Mouse (Mus musculus): Measurements from ENCODE around the gene Gfod1. TPM values are rescaled to one million over a fixed set of nuclear protein-coding genes. Genes with fewer than 3 reads are reported as not detected.

Gene Gfod1
- polyA plus RNA-seq, 1 experiment from 2014 or later: 2.4 TPM

DNA sequence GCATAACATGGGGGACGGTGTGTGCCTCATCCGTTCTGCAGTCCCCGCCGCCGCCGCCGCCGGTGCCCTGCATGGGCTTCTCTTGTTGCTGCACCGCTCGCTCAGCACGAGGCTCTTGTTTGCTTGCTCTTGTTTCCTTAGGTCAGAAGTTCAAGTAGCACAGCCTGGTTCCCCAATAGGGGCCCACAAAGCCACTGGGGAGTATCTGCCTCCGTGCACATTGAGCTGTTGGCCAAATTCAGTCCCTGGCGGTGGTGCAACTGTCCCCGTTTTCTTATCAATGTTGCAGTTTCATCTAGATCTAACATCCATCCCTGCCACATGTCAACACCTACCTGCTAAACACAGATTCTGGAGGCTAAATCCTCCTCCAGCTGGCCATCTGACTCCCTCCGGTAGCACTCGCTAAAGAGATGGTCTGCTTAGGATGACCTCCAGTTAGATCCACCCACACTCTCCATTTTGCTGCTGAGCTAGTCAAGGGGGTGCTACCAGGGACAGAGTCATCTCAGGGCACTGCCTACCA is 95.0 kb downstream of the Gfod1 start:
- H3K27ac ChIP-seq (replicated peaks): no peak overlapping the region
- ATAC-seq (ENCODE audit: low FRiP score, low read depth): no peak
- H3K4me2 ChIP-seq: no peak overlapping the region
- H3K9me3 ChIP-seq: no peaks in the 10 kb centered on the region
- H3K9ac ChIP-seq: no peak overlapping the region
- 30% methylated on average over 16 of the region's 16 CpGs for WGBS
- H3K4me1 ChIP-seq (replicated peaks): peaks cover 13% of the 10 kb centered on the region
- H3K36me3 ChIP-seq: no peaks in the 10 kb centered on the region
- no peak overlapping the region for H3K4me3 ChIP-seq
- no peaks in the 10 kb centered on the region for H3K27me3 ChIP-seq

DNA sequence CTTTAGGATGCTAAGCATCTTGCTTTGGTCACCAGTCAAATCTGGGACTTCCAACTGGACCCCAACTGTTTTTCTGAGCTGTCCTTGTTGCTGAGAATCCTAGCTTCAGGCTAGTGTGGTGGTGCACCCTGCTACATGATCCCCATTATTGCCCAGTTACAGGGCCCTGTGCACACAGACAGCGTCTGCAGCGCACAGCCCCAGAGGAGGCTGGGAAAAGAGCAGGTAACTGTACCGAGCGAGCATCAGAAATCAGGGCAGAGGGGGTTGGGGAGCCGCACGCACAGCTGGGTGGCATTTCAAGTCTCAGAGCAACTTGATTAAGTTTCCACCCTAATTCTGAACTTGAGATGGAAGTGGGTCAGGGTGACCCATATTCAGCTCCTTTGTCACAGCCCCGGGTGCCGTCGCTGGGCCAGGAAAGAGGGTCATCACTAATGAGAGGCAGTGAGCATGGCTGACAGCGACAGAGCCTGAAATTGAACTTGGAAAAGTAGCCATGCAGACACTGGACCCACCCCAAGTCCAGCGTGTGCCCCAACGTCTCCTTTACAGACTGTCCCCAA is 97.8 kb downstream of the Gfod1 start:
- Histone ChIP-seq H3K9ac (no peak overlapping the region), H3K27me3 (no peaks in the 10 kb centered on the region), H3K27ac (replicated peaks) (no peak overlapping the region), H3K36me3 (no peaks in the 10 kb centered on the region), H3K4me1 (replicated peaks) (peaks cover 11% of the 10 kb centered on the region), H3K4me2 (no peak overlapping the region), H3K9me3 (no peaks in the 10 kb centered on the region), H3K4me3 (no peak overlapping the region)
- peak; percentile 68; the same call in 1 of the 2 replicates for ATAC-seq (ENCODE audit: low FRiP score, low read depth)
- WGBS: 79% methylated on average over 12 of the region's 12 CpGs

DNA sequence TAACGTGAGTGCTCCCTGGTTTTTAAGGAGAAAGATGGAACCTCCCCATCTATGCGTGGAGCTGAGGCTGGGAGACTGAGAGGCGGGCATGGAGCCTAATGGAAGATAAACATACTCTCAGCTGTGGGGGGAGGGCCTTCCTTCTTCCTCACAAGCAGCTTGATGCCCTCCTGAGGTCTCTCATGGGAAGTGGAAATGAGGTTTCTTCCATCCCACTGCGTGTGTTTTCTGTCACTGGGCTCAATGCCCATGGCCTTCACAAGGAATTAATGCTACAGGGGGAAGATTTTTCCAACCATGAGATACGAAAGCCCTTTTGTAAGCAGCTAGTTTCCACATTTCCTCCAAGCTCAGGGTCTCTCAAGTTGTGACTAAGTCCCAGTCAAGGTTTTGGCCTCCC is 100.3 kb downstream of the Gfod1 start:
- H3K27me3 ChIP-seq: no peaks in the 10 kb centered on the region
- no peak overlapping the region for H3K27ac ChIP-seq (replicated peaks)
- no peaks in the 10 kb centered on the region for H3K9me3 ChIP-seq
- ATAC-seq (ENCODE audit: low FRiP score, low read depth): no peak
- 0 out of 2 replicates have a peak, but pooled peaks cover 2% of the 10 kb centered on the region for H3K36me3 ChIP-seq
- H3K4me1 ChIP-seq (replicated peaks): peaks cover under 1% of the 10 kb centered on the region; the same call in 1 of the 2 replicates
- WGBS: 55% methylated on average over 5 of the region's 5 CpGs
- no peak overlapping the region for H3K4me3 ChIP-seq
- no peak overlapping the region for H3K4me2 ChIP-seq
- H3K9ac ChIP-seq: no peak overlapping the region

DNA sequence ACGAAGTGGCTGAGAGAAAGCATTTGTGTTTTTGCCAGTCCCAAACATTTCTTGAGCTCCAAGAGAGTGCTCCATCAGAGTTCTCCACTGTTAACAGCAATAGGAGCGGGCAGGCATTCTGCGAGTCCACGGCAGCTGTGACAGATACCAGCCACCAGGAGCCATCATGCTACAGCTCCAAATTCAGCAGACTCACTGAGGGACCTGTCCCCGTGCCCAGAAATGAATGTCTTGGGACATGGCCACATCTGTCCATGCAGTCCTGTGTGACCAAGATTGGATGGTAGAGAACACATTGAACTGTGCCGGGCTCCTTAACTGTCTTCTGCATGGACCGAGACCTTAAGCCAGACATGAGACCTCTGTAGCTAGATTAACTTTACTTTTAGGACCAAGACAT is 100.7 kb downstream of the Gfod1 start:
- Histone ChIP-seq H3K36me3 (0 out of 2 replicates have a peak, but pooled peaks cover 2% of the 10 kb centered on the region), H3K9ac (no peak overlapping the region), H3K27ac (replicated peaks) (no peak overlapping the region), H3K4me2 (no peak overlapping the region), H3K9me3 (no peaks in the 10 kb centered on the region), H3K4me3 (no peak overlapping the region), H3K4me1 (replicated peaks) (no peaks in the 10 kb centered on the region), H3K27me3 (no peaks in the 10 kb centered on the region)
- ATAC-seq (ENCODE audit: low FRiP score, low read depth): no peak
- 84% methylated on average over 7 of the region's 7 CpGs for WGBS

DNA sequence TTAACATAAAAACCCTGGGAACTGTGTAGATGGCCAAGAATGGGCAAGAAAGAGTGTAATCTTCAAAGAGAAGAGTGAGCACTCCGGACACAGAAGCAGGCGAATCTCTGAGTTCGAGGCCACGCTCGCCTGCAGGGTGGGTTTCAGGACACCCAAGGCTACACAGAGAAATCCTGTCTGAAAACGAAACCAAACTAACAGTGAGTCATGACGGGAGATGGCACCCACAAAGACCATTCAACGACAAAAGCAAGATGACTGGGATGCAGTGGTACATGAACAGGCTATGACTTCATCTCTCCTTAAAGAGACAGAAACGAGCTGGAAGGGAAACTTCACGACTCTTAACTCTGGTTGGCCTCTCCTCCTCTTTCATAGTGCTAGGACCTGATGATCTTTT is 101.6 kb downstream of the Gfod1 start:
- Histone ChIP-seq H3K27me3 (no peaks in the 10 kb centered on the region), H3K36me3 (0 out of 2 replicates have a peak, but pooled peaks cover 2% of the 10 kb centered on the region), H3K4me1 (replicated peaks) (no peaks in the 10 kb centered on the region), H3K9me3 (no peaks in the 10 kb centered on the region), H3K27ac (replicated peaks) (no peak overlapping the region), H3K4me2 (no peak overlapping the region), H3K9ac (no peak overlapping the region), H3K4me3 (no peak overlapping the region)
- 90% methylated on average over 10 of the region's 10 CpGs for WGBS
- ATAC-seq (ENCODE audit: low FRiP score, low read depth): no peak

DNA sequence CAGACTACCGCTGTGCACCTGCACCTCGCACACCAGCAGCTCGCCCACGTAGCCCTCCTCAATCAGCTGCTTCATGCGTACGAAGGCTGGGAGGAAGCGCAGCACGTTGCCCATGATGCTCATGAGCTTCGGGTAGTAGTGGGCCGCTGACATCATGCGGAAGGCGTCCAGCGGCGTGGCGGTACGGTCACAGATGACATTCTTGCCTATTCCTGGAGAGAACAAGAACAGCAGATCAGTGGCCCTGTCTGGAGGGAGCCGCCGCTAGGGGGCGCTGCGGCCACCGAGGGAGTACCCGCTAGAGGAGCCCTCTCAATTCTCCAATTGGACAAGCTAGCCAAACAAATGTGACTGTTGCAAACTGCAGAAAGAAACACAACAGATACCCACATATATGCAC is 102.9 kb downstream of the Gfod1 start:
- H3K9ac ChIP-seq: no peak overlapping the region
- 0 out of 2 replicates have a peak, but pooled peaks cover 2% of the 10 kb centered on the region for H3K36me3 ChIP-seq
- no peaks in the 10 kb centered on the region for H3K4me1 ChIP-seq (replicated peaks)
- no peak overlapping the region for H3K4me2 ChIP-seq
- no peak overlapping the region for H3K4me3 ChIP-seq
- ATAC-seq (ENCODE audit: low FRiP score, low read depth): peak; percentile 40
- 38% methylated on average over 22 of the region's 22 CpGs for WGBS
- H3K27me3 ChIP-seq: no peaks in the 10 kb centered on the region
- no peaks in the 10 kb centered on the region for H3K9me3 ChIP-seq
- H3K27ac ChIP-seq (replicated peaks): no peak overlapping the region

DNA sequence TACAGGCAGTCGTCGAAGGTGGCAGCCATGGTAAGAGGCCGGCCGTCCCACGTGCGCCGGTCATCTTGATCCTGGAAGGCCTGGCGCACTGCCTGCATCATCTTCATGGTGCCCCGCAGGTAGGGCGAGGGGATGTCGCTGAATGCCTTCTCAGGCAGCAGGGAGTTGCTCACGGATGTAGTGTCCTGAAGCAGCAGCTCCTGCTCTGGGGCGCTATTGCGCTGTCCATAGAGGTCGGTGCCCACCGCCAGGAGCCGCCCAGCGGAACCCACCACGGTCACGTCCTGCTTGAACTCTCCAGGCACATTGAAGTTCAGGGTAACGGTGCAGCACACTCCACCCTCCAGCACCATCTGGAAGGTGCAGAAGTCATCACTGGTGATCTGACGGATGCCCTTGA is 103.5 kb downstream of the Gfod1 start:
- no peaks in the 10 kb centered on the region for H3K9me3 ChIP-seq
- no peaks in the 10 kb centered on the region for H3K27me3 ChIP-seq
- H3K36me3 ChIP-seq: 0 out of 2 replicates have a peak, but pooled peaks cover 2% of the 10 kb centered on the region
- H3K4me1 ChIP-seq (replicated peaks): no peaks in the 10 kb centered on the region
- ATAC-seq (ENCODE audit: low FRiP score, low read depth): peak; percentile 53
- H3K9ac ChIP-seq: no peak overlapping the region
- 71% methylated on average over 22 of the region's 22 CpGs for WGBS
- H3K4me3 ChIP-seq: no peak overlapping the region
- H3K27ac ChIP-seq (replicated peaks): no peak overlapping the region
- no peak overlapping the region for H3K4me2 ChIP-seq

DNA sequence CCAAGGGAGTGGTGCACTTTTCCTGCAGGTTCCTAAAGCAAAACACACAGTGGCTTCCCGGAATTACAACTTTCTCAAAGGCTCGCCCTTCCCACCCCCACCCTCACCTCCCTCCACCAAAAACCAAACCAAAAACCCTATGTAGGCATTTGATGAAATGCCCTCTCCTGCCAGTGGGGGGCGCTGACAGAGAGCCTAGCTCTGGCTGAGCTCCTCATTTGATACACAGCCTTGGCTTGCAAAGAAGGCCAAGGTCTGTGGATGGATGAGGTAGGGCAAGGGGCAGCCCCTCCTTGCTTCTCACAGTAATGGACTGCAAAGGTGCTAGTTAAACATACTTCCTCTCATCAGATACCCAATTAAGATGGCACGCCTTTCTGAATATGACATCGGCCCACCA is 104.2 kb downstream of the Gfod1 start:
- H3K27ac ChIP-seq (replicated peaks): no peak overlapping the region
- no peak overlapping the region for H3K4me3 ChIP-seq
- H3K9me3 ChIP-seq: no peaks in the 10 kb centered on the region
- no peaks in the 10 kb centered on the region for H3K27me3 ChIP-seq
- no peak overlapping the region for H3K9ac ChIP-seq
- H3K36me3 ChIP-seq: 0 out of 2 replicates have a peak, but pooled peaks cover 2% of the 10 kb centered on the region
- WGBS: 75% methylated on average over 5 of the region's 5 CpGs
- no peaks in the 10 kb centered on the region for H3K4me1 ChIP-seq (replicated peaks)
- ATAC-seq (ENCODE audit: low FRiP score, low read depth): no peak
- no peak overlapping the region for H3K4me2 ChIP-seq

DNA sequence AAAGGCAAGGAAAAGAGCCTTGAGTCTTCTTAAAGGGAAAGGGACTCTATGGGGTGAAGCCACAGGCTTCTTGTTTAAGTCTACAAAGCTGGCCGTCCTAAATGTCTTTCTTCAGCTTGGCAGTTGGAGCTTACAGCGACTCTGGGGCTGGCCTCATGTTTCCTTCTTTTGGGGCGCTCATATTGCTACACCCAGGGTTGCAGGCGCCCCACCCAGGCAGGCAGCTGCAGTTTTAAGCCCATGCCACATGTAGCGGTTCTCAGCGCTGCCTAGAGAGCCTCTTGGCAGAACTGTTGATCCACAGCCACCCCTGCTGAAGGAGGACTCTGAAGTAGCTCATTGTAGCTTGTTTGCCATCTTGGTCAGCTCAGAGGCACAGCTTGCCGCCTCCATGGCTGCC is 104.7 kb downstream of the Gfod1 start:
- no peak overlapping the region for H3K27ac ChIP-seq (replicated peaks)
- no peak for ATAC-seq (ENCODE audit: low FRiP score, low read depth)
- no peaks in the 10 kb centered on the region for H3K27me3 ChIP-seq
- no peak overlapping the region for H3K9ac ChIP-seq
- H3K4me2 ChIP-seq: no peak overlapping the region
- WGBS: 91% methylated on average over 7 of the region's 7 CpGs
- H3K9me3 ChIP-seq: no peaks in the 10 kb centered on the region
- 0 out of 2 replicates have a peak, but pooled peaks cover 2% of the 10 kb centered on the region for H3K36me3 ChIP-seq
- H3K4me3 ChIP-seq: no peak overlapping the region
- H3K4me1 ChIP-seq (replicated peaks): no peaks in the 10 kb centered on the region

DNA sequence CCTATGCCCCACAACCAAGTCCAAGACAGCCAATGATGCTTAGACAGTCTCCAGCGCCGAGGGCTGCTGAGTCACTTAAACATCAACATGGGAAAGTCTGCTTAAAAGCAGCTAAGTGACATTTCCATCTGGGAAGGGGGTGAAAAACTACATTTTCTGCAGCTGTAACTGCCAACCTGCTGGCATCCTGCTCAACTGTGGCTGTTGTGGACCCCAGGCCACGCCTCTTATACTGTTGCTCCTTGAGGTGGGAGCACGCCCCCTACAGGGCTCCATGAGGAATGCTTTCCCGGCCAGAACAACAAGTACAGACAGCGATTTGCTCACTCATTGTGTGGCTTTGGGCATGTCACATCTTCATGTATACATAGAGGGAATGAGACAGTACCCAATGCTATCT is 106.8 kb downstream of the Gfod1 start:
- no peak overlapping the region for H3K4me2 ChIP-seq
- 0 out of 2 replicates have a peak, but pooled peaks cover 2% of the 10 kb centered on the region for H3K36me3 ChIP-seq
- no peak for ATAC-seq (ENCODE audit: low FRiP score, low read depth)
- 0 out of 2 replicates have a peak, but pooled peaks cover under 1% of the 10 kb centered on the region for H3K4me1 ChIP-seq (replicated peaks)
- no peaks in the 10 kb centered on the region for H3K27me3 ChIP-seq
- no peak overlapping the region for H3K9ac ChIP-seq
- WGBS: 54% methylated on average over 6 of the region's 6 CpGs
- no peak overlapping the region for H3K4me3 ChIP-seq
- H3K9me3 ChIP-seq: no peaks in the 10 kb centered on the region
- no peak overlapping the region for H3K27ac ChIP-seq (replicated peaks)

DNA sequence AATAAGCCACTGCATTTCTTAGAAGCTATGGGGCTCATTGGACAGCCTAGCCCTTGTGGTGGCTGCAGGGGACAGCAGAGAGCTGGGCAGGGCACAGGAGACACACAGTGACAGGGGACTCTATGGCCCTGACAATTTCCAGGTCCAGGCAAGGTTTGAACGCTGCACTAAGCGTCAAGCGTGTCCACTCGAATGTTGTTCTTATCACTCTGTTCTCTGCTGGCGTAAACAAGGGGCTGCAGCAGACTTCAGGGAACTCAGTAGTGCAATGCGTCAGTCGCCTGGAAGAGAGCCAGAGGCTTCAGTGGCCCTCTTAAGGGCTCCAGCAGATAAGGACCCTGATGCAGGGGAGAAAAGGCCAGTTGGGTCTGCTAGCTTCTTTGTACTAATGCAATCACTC is 108.0 kb downstream of the Gfod1 start:
- H3K9me3 ChIP-seq: no peaks in the 10 kb centered on the region
- 70% methylated on average over 7 of the region's 7 CpGs for WGBS
- H3K4me2 ChIP-seq: no peak overlapping the region
- no peak overlapping the region for H3K4me3 ChIP-seq
- no peaks in the 10 kb centered on the region for H3K27me3 ChIP-seq
- no peak for ATAC-seq (ENCODE audit: low FRiP score, low read depth)
- 0 out of 2 replicates have a peak, but pooled peaks cover 2% of the 10 kb centered on the region for H3K36me3 ChIP-seq
- H3K27ac ChIP-seq (replicated peaks): no peak overlapping the region
- H3K4me1 ChIP-seq (replicated peaks): 0 out of 2 replicates have a peak, but pooled peaks cover 5% of the 10 kb centered on the region
- no peak overlapping the region for H3K9ac ChIP-seq

DNA sequence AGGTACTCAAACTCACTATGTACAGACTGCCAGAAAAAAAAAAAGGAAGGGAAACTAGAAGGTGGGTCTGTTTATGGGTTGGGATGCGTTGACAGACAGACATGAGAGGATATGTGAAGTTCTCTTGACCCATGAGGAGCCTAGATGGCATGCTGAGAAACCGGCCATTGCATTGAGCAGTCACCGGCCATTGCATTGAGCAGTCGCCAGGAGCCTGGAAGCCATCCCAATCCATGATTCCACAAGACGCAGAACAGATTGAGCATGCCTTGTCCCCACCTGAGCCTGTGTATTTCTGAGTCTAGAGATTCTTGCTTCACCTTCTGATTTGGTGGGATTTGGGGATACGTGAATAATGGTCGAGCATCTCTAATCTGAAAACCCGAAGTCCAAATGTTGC is 110.0 kb downstream of the Gfod1 start:
- no peaks in the 10 kb centered on the region for H3K27me3 ChIP-seq
- no peak for ATAC-seq (ENCODE audit: low FRiP score, low read depth)
- no peak overlapping the region for H3K27ac ChIP-seq (replicated peaks)
- H3K4me3 ChIP-seq: no peak overlapping the region
- 92% methylated on average over 8 of the region's 8 CpGs for WGBS
- no peak overlapping the region for H3K9ac ChIP-seq
- H3K4me1 ChIP-seq (replicated peaks): 0 out of 2 replicates have a peak, but pooled peaks cover 5% of the 10 kb centered on the region
- no peaks in the 10 kb centered on the region for H3K9me3 ChIP-seq
- no peaks in the 10 kb centered on the region for H3K36me3 ChIP-seq
- H3K4me2 ChIP-seq: no peak overlapping the region
